Mouse (Mus musculus) frontal cortex, postnatal 14 days (tissue): Measurements from ENCODE around the gene Tmem35b.
"Not testable (repeated sequence)": the region's sequence is repeated elsewhere in the genome, so short reads cannot be mapped to it uniquely, and the experiment has no call there.

Source experiments
- DNase-seq, 2 experiments: peaks; one replicate each; pipeline ENCODE4 v3.0.0; 2022; ENCODE audit warnings: low spot score in 2 of 2

Tmem35b gene

GRCm38 (mm10) chr4:127123391-127123790, at the start of gene Tmem35b:
Gene Tmem35b, plus strand, starts transcription at chr4:127123691.
- DNase-seq: no peak

- no peak for DNase-seq
Observed at GRCm38 (mm10) chr4:127074915-127075314, 48.6 kb upstream of the Tmem35b start.

DNA sequence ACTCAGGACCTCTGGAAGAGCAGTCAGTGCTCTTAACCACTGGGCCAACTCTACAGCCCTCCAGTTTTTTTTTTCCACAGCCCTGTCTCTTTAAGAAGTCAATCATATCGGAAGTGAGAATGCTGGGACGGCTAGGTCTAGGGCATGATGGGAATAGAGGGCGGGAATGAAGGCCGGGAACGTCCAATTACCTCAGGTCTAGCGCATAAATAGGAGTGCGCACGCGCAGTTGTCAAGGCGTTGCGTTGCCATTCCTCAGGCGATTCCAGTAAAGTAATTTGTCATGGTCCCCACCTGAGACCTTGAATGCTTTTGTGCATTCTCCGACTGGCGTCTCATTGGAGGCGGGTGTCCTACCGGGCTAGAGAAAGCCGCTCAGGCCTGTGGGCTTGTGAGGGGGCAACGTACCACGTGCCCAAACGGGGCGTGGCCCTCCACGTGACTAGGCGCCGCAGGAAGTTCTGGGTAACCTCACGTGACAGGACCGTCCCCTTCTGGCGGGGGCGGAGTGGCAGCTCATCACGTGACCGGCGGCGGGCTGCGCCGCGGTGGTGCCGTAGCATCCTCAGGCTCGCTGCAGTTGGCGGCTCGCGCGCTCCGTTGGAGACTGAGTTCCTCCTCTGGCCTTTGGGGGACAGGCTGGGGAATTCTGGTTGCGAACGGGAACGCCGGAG, 46.5 kb upstream of the Tmem35b start, which contains the start of gene Zmym6:
TSS of gene Zmym6 (plus strand) at position 509 of the 674 bp plus-strand sequence.
- DNase-seq: peak; percentile 93 to 94

DNA sequence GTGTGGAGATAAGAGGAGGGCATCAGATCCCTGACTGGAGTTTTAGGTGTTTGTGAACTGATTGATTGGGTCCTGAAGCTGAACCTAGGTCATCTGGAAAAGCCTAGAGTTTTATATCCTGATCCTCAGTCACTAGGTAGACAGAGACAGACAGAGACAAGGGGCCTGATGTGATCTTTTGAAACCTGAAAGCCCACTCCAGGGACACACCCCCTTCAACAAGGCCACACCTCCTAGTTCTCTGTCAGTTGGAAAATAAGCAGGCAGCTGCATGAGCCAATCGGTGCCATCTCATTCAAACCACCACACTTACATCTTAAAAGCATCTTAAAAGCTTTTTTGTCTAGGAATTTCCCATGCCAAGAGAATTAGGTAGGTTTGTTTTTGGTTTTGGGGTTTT, 42.7 kb upstream of the Tmem35b start:
- DNase-seq: no peak

- DNase-seq: no peak
Observed at GRCm38 (mm10) chr4:127083131-127083530, 40.4 kb upstream of the Tmem35b start.

- no peak for DNase-seq
Observed at GRCm38 (mm10) chr4:127085761-127086160, 37.7 kb upstream of the Tmem35b start.

DNA sequence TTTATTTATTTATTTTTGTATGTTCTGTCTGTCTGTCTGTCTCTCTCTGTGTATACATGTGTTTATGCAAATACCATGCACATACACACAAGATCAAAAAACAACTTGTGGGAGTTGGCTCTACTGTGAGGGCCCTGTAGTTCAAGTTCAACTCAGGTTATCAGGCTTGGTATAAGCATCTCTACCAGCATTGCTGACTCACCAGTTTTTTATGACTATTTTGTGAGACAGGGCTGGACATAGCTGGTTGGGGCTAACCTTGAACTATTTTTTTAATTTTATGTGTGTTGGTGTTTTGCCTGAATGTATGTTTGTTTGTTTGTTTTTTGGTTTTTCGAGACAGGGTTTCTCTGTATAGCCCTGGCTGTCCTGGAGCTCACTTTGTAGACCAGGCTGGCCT, 32.3 kb upstream of the Tmem35b start:
- no peak for DNase-seq

- no peak for DNase-seq
Observed at GRCm38 (mm10) chr4:127095090-127095489, 28.4 kb upstream of the Tmem35b start.

DNA sequence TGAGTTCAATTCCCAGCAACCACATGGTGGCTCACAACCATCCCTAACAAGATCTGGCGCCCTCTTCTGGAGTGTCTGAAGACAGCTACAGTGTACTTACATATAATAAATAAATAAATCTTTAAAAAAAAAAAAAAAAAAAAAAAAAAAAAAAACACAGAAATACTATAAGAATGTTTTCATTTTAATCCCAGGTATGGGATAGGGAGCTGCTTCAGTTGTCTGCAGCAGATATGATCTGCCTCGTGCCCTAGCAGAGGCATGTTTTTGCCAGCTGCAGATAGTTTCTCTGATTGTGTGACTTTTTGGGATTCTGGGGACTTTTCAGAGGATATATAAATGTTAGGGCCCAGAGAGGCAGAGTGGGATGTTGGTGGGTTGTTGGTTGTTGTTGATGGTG, 23.9 kb upstream of the Tmem35b start:
- DNase-seq: not testable (repeated sequence)

DNA sequence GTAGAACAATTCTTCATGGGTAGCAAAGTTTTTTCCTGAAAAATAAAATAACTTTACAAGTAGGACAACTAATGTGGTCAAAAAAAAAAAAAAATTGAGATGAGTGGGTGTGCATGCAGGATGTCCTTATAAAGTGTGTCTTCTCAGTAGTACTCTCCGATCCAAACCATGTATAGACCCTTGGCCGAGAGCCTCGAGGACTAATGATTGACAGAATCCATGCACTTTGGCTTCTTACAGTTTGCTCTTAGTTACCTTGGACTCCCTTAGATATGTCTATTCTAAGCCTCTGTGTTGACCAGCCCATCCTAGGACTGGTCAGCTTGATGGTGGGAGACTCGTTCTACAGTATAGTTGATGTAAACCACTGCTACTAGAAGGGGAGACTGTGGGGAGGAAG, 15.9 kb upstream of the Tmem35b start:
- DNase-seq: no peak

DNA sequence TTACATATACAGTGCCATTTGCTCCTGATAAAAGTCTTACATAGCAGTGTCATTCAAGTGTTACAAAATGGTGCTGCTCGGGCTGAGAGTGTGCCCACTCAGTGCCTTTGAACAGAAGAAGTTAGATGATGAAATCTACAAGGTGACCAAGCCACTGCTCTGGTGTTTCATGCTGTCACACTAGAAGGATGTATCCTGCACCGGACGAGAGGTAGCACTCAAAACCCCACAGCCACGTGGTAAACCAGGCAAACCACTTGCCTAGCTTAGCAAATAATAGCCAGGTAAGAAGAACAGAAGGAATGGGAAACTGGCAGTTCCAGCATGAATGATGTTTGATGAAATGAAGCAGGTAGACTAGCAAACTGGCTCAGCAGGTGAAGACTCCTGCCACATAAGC, 12.9 kb upstream of the Tmem35b start:
- DNase-seq: no peak

GRCm38 (mm10) chr4:127124331-127124730, 840 bp downstream of the Tmem35b start:
- DNase-seq: no peak

GRCm38 (mm10) chr4:127125834-127126463, 2.5 kb downstream of the Tmem35b start:
- DNase-seq: peak; percentile 13 to 35

DNA sequence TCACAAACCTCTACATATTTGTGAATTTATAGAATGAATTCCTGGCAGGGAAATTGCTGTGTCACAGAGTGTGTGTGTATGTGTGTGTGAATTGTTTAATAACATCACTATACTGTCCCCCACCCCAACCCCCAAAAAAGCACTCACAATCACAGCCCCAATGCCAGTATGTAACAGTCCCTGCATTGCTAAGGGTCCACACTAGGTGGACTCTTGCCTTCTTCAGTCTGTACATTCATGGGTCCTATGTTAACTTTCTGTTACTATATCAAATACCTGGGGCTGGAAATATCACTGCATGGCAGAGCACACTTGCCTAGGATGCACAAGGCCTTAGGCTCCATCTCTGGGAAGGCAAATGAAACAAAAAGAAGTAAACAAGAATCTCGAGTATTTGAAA, 11.2 kb downstream of the Tmem35b start:
- DNase-seq: no peak

- no peak for DNase-seq
Observed at GRCm38 (mm10) chr4:127137591-127137990, 14.1 kb downstream of the Tmem35b start.

GRCm38 (mm10) chr4:127138486-127138885, 15.0 kb downstream of the Tmem35b start:
- no peak for DNase-seq

GRCm38 (mm10) chr4:127150031-127150430, 26.5 kb downstream of the Tmem35b start:
- DNase-seq: no peak

- DNase-seq: no peak
Observed at GRCm38 (mm10) chr4:127153345-127153744, 29.9 kb downstream of the Tmem35b start.

DNA sequence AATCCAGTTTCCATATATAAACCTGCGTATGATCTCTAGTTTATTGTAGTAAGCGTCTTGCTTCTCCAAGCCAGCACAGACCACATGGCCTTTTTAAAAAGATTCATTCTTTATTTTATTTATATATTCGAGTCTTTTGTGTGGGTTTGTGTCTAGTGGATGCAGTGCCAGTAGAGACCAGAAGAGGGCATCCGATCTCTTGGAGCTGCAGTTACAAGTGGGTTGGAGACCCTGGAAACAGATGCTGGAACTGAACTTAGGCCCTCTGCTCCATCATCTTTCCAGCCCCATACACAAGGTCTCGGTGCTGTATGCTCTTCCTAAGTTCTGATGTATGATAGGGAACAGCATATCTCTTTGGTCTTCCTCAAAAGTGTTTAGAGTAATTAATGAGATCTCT, 32.3 kb downstream of the Tmem35b start:
- no peak for DNase-seq

- no peak for DNase-seq
Observed at GRCm38 (mm10) chr4:127157746-127158145, 34.3 kb downstream of the Tmem35b start.

GRCm38 (mm10) chr4:127163926-127164325, 40.4 kb downstream of the Tmem35b start:
- no peak for DNase-seq

DNA sequence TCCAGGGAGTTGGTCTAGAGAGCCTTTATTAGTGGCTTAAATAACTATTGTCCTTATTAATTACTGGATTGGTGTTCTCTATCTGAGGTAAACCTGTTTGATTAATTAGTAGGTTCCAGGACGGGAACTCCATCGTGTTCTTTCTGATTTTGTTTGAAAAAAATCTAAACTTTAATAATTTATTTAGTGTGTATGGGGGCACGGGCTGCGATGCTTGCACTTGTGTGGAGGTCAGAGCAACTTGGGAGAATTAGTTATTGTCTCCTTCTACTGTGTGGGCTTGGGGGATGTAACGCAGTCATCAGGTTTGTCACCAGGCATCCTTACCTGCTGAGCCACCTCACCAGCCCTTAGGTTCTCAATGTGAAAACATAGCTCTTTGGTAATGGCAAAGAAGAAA, 43.6 kb downstream of the Tmem35b start:
- DNase-seq: no peak

DNA sequence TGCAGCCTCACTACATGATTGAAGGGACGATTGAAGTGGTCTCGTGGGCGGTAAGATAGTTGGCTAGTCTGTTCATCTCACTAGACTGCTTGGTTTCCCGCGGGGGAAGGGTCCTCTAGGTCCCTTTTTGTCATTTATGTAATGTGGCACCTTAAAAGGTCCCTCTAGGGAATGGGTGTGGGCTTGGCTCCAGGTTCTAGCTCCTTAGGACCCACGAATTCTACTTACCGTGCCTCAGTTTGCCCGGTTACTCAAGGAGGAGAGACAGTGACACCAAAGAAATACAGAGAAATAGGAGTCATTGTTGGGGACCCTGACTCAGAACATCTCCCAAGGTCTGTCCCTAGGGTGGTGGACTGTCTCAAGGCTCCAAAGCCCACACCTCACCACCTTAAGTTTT, 44.2 kb downstream of the Tmem35b start:
- DNase-seq: no peak
